Mouse (Mus musculus): ENCODE data around the gene Lce1l.

GRCm38 (mm10) chr3:92870116-92870515 is 19.0 kb upstream of the Lce1l start, which contains the start of gene 2310050C09Rik:
- no peak for TF ChIP-seq CTCF (IDR thresholded peaks at IDR 0.05; ENCODE audit: low read depth)
- TF ChIP-seq EP300 (optimal IDR thresholded peaks at IDR 0.05) = no peak

Data from stomach, postnatal 0 days (tissue).